Mouse (Mus musculus): ENCODE measurements around the gene Mcm3ap.

GRCm38 (mm10) chr10:76447406-76448229 lies 21.1 kb upstream of the Mcm3ap start:
- TF ChIP-seq CTCF (IDR thresholded peaks at IDR 0.05; ENCODE audit: extremely low read depth, insufficient read depth, insufficient read length, insufficient replicate concordance): no peak
- TF ChIP-seq POLR2A (IDR thresholded peaks at IDR 0.05; ENCODE audit: low read depth, low read length): no peak

All from spleen, adult 2 months (tissue).